Mouse (Mus musculus) stomach, embryonic 14.5 days (tissue): ENCODE results near the gene Gatc. TPM values are rescaled to one million over a fixed set of nuclear protein-coding genes. Genes with fewer than 3 reads are reported as not detected.
A peak's percentile ranks its signal among the peaks of the same experiment; 100 is the strongest.
"Not testable (repeated sequence)": the region's sequence is repeated elsewhere in the genome, so short reads cannot be mapped to it uniquely, and the experiment has no call there.

Experiments
- ATAC-seq: fragments of 200-750 bp; cut with Nextera tagmentation; 2 replicates; pipeline ENCODE4 v1.8.0; 2017; ENCODE audit warnings: low read depth, moderate TSS enrichment; ENCODE audit not compliant: insufficient number of reproducible peaks, insufficient read depth, low FRiP score
- H3K27ac ChIP-seq: fragments of 300-500 bp; sonication (generic); 2 replicates; pipeline ENCODE4 v1.5.1; 2014; ENCODE audit warnings: mild to moderate bottlenecking, low read length, moderate library complexity, mixed read lengths
- H3K27me3 ChIP-seq: fragments of 300-500 bp; sonication (generic); 2 replicates; pipeline ENCODE4 v1.6.1; 2014; ENCODE audit warnings: low read length, control low read depth, mixed read lengths; ENCODE audit not compliant: control insufficient read depth, insufficient read depth
- H3K36me3 ChIP-seq: fragments of 300-500 bp; sonication (generic); 2 replicates; pipeline ENCODE4 v1.6.1; 2014; ENCODE audit warnings: mild to moderate bottlenecking, control low read depth, low read length, moderate library complexity, mixed read lengths; ENCODE audit not compliant: control insufficient read depth, insufficient read depth
- H3K4me1 ChIP-seq: fragments of 300-500 bp; sonication (generic); 2 replicates; pipeline ENCODE4 v1.6.1; 2014; ENCODE audit warnings: low read length, control low read depth, mixed read lengths; ENCODE audit not compliant: control insufficient read depth, insufficient read depth
- H3K4me2 ChIP-seq: fragments of 300-500 bp; sonication (generic); replicated peaks from 2 replicates; pipeline ENCODE4 v1.6.1; 2014; ENCODE audit warnings: low read depth, low read length, control low read depth
- H3K4me3 ChIP-seq: fragments of 300-500 bp; sonication (generic); 2 replicates; pipeline ENCODE4 v1.5.1; 2014; ENCODE audit warnings: low read depth, low read length, control low read depth
- H3K9ac ChIP-seq: fragments of 300-500 bp; sonication (generic); replicated peaks from 2 replicates; pipeline ENCODE4 v1.6.1; 2014; ENCODE audit warnings: low read depth, mild to moderate bottlenecking, control low read depth, low read length, moderate library complexity, mixed read lengths
- H3K9me3 ChIP-seq: fragments of 300-500 bp; sonication (generic); 2 replicates; pipeline ENCODE4 v1.6.1; 2016; ENCODE audit warnings: low read depth, low read length, control low read depth; ENCODE audit not compliant: control insufficient read depth
- WGBS: fragments of 180-500 bp; shearing (Covaris S2); extraction: QIAGEN DNeasy Blood & Tissue Kit; methylation state at CpG from one replicate; pipeline ENCODE4 v1.1.7; 2014; 5-methylcytosine and 5-hydroxymethylcytosine counted together
- polyA plus RNA-seq: library from polyadenylated mRNA; unstranded; fragments of >200 nt; fragmentation: Nextera tagmentation; extraction: Ambion mirVana; gene quantifications from 2 replicates; pipeline ENCODE4 v1.2.1, GENCODE M21; 2014

Gatc gene
- polyA plus RNA-seq, 1 experiment from 2014 or later: 36.0 TPM

DNA sequence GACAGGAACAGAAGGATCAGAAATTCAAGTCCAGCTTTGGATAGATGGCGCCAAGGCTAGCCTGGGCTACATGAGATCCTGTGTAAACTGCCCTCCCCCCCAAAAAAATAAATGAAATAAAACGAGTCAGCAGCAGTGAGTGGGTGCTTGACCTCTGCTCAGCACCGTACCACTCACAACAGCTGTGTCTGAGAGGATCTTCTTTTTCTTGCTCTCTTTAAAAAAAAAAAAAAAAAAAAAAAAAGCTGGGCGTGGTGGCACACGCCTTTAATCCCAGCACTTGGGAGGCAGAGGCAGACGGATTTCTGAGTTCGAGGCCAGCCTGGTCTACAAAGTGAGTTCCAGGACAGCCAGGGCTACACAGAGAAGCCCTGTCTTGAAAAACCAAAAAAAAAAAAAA lies 38.8 kb downstream of the Gatc start:
- not testable (repeated sequence) for H3K27ac ChIP-seq, H3K4me3 ChIP-seq, H3K27me3 ChIP-seq, H3K9me3 ChIP-seq, ATAC-seq, H3K9ac ChIP-seq
- Histone ChIP-seq H3K4me2 (peak overlapping the region; percentile 58; the same call in 1 of the 2 replicates), H3K36me3 (peaks cover 16% of the 10 kb centered on the region), H3K4me1 (peaks cover 14% of the 10 kb centered on the region; the same call in 1 of the 2 replicates)
- WGBS: 68% methylated on average over 3 of the region's 7 CpGs

DNA sequence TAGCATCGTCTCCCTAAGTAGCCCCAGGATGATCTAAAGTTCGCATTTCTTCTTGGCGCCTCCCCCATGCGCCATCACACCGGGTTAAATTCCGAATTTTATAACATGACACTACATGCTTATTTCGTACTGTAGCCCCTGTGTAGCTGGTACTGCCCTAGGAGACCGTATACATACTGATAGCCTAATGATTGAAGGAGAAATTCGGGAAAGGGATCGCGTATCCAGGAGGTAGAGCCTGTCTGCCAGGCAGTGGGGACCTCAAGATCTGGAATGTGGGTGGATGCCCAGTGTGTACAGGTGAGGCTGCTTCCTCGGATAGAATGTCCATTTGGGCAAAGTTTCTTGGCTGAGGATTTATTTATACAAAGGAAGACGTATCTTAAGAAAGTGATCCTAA lies 39.4 kb downstream of the Gatc start:
- Histone ChIP-seq H3K4me2 (peak overlapping the region; percentile 58), H3K9ac (peak overlapping the region; percentile 22; the same call in 1 of the 2 replicates), H3K4me3 (peak overlapping the region; percentile 91), H3K9me3 (no peaks in the 10 kb centered on the region), H3K36me3 (peaks cover 19% of the 10 kb centered on the region), H3K27ac (peak overlapping the region; percentile 61; the same call in 1 of the 2 replicates), H3K4me1 (peaks cover 14% of the 10 kb centered on the region; the same call in 1 of the 2 replicates), H3K27me3 (no peaks in the 10 kb centered on the region)
- WGBS: 19% methylated on average over 13 of the region's 13 CpGs
- ATAC-seq: no peak

- Histone ChIP-seq H3K4me2 (peak within 1 kb of the TSS; percentile 59), H3K27me3 (no peaks in the 10 kb centered on the region), H3K9me3 (no peaks in the 10 kb centered on the region), H3K27ac (peak within 1 kb of the TSS; percentile 94), H3K4me3 (peak within 1 kb of the TSS; percentile 91), H3K9ac (peak within 1 kb of the TSS; percentile 87), H3K4me1 (peaks cover 14% of the 10 kb centered on the region; the same call in 1 of the 2 replicates), H3K36me3 (peaks cover 22% of the 10 kb centered on the region)
- ATAC-seq: peak; percentile 98
- WGBS: under 1% methylated on average over 62 of the region's 66 CpGs
These were observed 40.0 kb downstream of the Gatc start, which contains the start of gene Dynll1 for GRCm38 (mm10) chr5:115300792-115301614. Dynll1 (minus strand) TSS chr5:115300999.

GRCm38 (mm10) chr5:115300035-115300744 lies 40.8 kb downstream of the Gatc start:
- Histone ChIP-seq H3K27ac (peak overlapping the region; percentile 94), H3K4me1 (peaks cover 14% of the 10 kb centered on the region; the same call in 1 of the 2 replicates), H3K4me2 (peak overlapping the region; percentile 59), H3K36me3 (peaks cover 29% of the 10 kb centered on the region), H3K27me3 (no peaks in the 10 kb centered on the region), H3K4me3 (peak overlapping the region; percentile 91), H3K9ac (peak overlapping the region; percentile 87), H3K9me3 (no peaks in the 10 kb centered on the region)
- ATAC-seq: peak; percentile 12
- under 1% methylated on average over 46 of the region's 46 CpGs for WGBS

DNA sequence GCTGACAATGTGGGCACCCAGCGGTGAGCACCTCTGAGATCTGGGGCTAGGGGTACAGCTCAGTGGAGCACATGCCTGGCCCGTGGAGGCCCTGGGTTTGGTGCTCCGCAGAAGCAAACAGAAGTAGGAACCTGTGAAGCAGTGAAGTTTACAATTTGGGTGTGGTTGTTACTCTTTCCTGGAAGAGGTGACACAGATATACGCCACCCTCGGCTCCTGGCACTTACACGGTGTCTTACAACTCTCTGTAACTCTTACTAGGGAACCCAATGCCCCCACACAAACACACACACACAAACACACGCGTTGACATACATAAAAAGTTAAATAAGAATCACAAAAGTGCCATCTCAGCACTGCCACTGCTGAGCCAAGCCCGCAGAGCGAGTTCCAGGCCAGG lies 44.6 kb downstream of the Gatc start:
- Histone ChIP-seq H3K4me3 (no peak overlapping the region), H3K4me2 (no peak overlapping the region), H3K9me3 (no peaks in the 10 kb centered on the region), H3K36me3 (peaks cover 32% of the 10 kb centered on the region), H3K4me1 (peaks cover 14% of the 10 kb centered on the region; the same call in 1 of the 2 replicates), H3K27ac (peak overlapping the region; percentile 7; the same call in 1 of the 2 replicates), H3K9ac (no peak overlapping the region), H3K27me3 (no peaks in the 10 kb centered on the region)
- no peak for ATAC-seq
- WGBS: 68% methylated on average over 10 of the region's 10 CpGs

DNA sequence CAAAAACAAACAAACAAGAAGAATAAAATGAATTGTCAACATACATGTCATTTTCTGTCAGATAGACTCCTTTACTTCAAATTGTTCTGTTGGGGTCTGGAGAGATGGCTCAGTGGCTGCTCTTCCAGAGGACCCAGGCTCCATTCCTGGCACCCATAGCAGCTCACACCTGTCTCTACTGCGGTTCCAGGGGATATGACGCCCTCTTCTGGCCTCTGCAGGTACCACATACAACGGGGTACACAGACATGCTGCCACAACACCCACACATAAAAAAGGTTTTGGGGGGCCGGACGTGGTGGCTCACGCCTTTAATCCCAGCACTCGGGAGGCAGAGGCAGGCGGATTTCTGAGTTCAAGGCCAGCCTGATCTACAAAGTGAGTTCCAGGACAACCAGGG lies 46.8 kb downstream of the Gatc start:
- no peak overlapping the region for H3K4me3 ChIP-seq
- H3K4me1 ChIP-seq: peaks cover 10% of the 10 kb centered on the region; the same call in 1 of the 2 replicates
- no peaks in the 10 kb centered on the region for H3K9me3 ChIP-seq
- no peak overlapping the region for H3K9ac ChIP-seq
- H3K27ac ChIP-seq: no peak overlapping the region
- ATAC-seq: no peak
- no peak overlapping the region for H3K4me2 ChIP-seq
- H3K36me3 ChIP-seq: peaks cover 32% of the 10 kb centered on the region
- 92% methylated on average over 8 of the region's 8 CpGs for WGBS
- no peaks in the 10 kb centered on the region for H3K27me3 ChIP-seq

DNA sequence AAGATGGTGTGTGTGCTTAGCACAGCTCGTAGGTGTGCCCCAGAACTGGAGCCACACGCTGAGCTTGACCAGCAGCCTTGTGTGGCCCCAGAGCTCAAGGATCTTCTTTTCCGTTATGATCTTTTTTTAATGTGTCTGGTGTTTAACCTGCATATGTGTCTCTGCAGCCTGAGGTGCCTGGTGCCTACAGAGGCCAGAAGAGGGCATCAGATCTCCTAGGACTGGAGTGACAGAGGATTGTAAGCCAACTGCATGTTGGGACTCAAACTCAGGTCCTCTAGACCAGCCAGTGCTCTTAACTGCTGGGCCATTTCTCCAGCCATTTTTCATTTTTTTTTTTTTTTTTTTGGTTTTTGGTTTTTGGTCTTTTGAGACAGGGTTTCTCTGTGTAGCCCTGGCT lies 56.2 kb downstream of the Gatc start:
- H3K4me2 ChIP-seq: no peak overlapping the region
- H3K9me3 ChIP-seq: no peaks in the 10 kb centered on the region
- H3K4me1 ChIP-seq: peaks cover 5% of the 10 kb centered on the region; the same call in 1 of the 2 replicates
- H3K27ac ChIP-seq: no peak overlapping the region
- H3K36me3 ChIP-seq: peaks cover 11% of the 10 kb centered on the region; the same call in 1 of the 2 replicates
- no peak overlapping the region for H3K4me3 ChIP-seq
- WGBS: 94% methylated on average over 3 of the region's 3 CpGs
- no peaks in the 10 kb centered on the region for H3K27me3 ChIP-seq
- no peak for ATAC-seq
- no peak overlapping the region for H3K9ac ChIP-seq
